In genomic region chr14:8688462-8688861, GRCm38 (mm10) we compare ENCODE assay signal across 27 mouse cellular contexts. TPM values are rescaled to one million over a fixed set of nuclear protein-coding genes. Genes with fewer than 3 reads are reported as not detected.
DNase-seq lines count a peak whose midpoint lies in the region; ATAC-seq and TF ChIP-seq lines count a peak whose summit lies in the region.
"Had no signal": no experiment of that assay in that cellular context is flagged by ENCODE, and none has a peak within 500 bp of the region (broad histone marks: within the 10 kb centered on the region; RNA-seq: fewer than 3 reads in every experiment).

No protein-coding gene starts in this region.

- no peak for TF ChIP-seq CTCF in midbrain, postnatal 0 days (IDR thresholded peaks at IDR 0.05)

- no peaks in the 10 kb centered on the region for H3K27me3 ChIP-seq in limb, embryonic 14.5 days (ENCODE audit: control insufficient read depth, insufficient read depth, low read length)
- no peaks in the 10 kb centered on the region for H3K27me3 ChIP-seq in limb, embryonic 10.5 days (ENCODE audit: low read depth, poor library complexity, severe bottlenecking)
- no peaks in the 10 kb centered on the region for H3K27me3 ChIP-seq in midbrain, postnatal 0 days (ENCODE audit: insufficient read depth, low read length)
- no peaks in the 10 kb centered on the region for H3K27me3 ChIP-seq in midbrain, embryonic 13.5 days
- H3K27me3 ChIP-seq in embryonic facial prominence, embryonic 13.5 days = no peaks in the 10 kb centered on the region
- H3K27me3 ChIP-seq: forebrain, embryonic 15.5 days; heart, embryonic 12.5 days; hindbrain, embryonic 13.5 days; neural tube, embryonic 13.5 days; Patski had no signal

- DNase-seq in embryo, embryonic 10.5 days (ENCODE audit: low spot score) = peak; percentile 9
- no peak for DNase-seq in embryo, embryonic 9.5 days (ENCODE audit: extremely low spot score)
- peak; percentile 49 for DNase-seq in limb, embryonic 14.5 days (ENCODE audit: low spot score)
- no peak for DNase-seq in limb, embryonic 10.5 days (ENCODE audit: low spot score)
- peak; percentile 12 for DNase-seq in midbrain, postnatal 0 days (ENCODE audit: low spot score)
- DNase-seq in gastrocnemius, postnatal 14 days = no peak
- DNase-seq: adrenal gland, postnatal 10 days; cerebellum, adult 11-12 months; cerebellum, postnatal 10 days; gastrocnemius, adult 2 months; heart, adult 2 months; heart, postnatal 4 days; kidney, adult 11 months; kidney, postnatal 36 days; left cerebral cortex, postnatal 4 days; liver; right cerebral cortex, postnatal 4 days had no signal

- H3K36me3 ChIP-seq in limb, embryonic 14.5 days (ENCODE audit: control insufficient read depth, insufficient read depth, low read length) = no peaks in the 10 kb centered on the region
- H3K36me3 ChIP-seq in limb, embryonic 10.5 days = no peaks in the 10 kb centered on the region
- H3K36me3 ChIP-seq in midbrain, postnatal 0 days (ENCODE audit: insufficient read depth, low read length) = no peaks in the 10 kb centered on the region
- H3K36me3 ChIP-seq in midbrain, embryonic 13.5 days = no peaks in the 10 kb centered on the region
- H3K36me3 ChIP-seq in embryonic facial prominence, embryonic 13.5 days = no peaks in the 10 kb centered on the region
- H3K36me3 ChIP-seq: forebrain, embryonic 15.5 days; G1E; heart, embryonic 12.5 days; hindbrain, embryonic 13.5 days; neural tube, embryonic 13.5 days had no signal

- no peaks in the 10 kb centered on the region for H3K9me3 ChIP-seq in limb, embryonic 14.5 days (ENCODE audit: control insufficient read depth, low read length)
- no peaks in the 10 kb centered on the region for H3K9me3 ChIP-seq in limb, embryonic 10.5 days (replicated peaks)
- no peaks in the 10 kb centered on the region for H3K9me3 ChIP-seq in midbrain, postnatal 0 days (ENCODE audit: low read length)
- no peaks in the 10 kb centered on the region for H3K9me3 ChIP-seq in midbrain, embryonic 13.5 days
- no peaks in the 10 kb centered on the region for H3K9me3 ChIP-seq in embryonic facial prominence, embryonic 13.5 days
- H3K9me3 ChIP-seq: forebrain, embryonic 15.5 days; G1E; heart, embryonic 12.5 days; neural tube, embryonic 13.5 days had no signal

- no peak for TF ChIP-seq POLR2A in limb, embryonic 14.5 days (IDR thresholded peaks at IDR 0.05; ENCODE audit: borderline replicate concordance, extremely low read depth, insufficient read depth, insufficient read length)

- no peak overlapping the region for H3K27ac ChIP-seq in limb, embryonic 14.5 days (replicated peaks; ENCODE audit: low read depth, low read length)
- H3K27ac ChIP-seq in limb, embryonic 10.5 days = no peak overlapping the region
- no peak overlapping the region for H3K27ac ChIP-seq in midbrain, postnatal 0 days (ENCODE audit: low read depth, low read length)
- no peak overlapping the region for H3K27ac ChIP-seq in midbrain, embryonic 13.5 days
- no peak overlapping the region for H3K27ac ChIP-seq in embryonic facial prominence, embryonic 13.5 days
- H3K27ac ChIP-seq: forebrain, embryonic 15.5 days; gastrocnemius, adult 2 months; heart, adult 2 months; hindbrain, embryonic 13.5 days; liver, embryonic 14.5 days; neural tube, embryonic 13.5 days had no signal

- intact Hi-C loops in gastrocnemius, postnatal 14 days (cut with DNase I; ENCODE audit: low total_unique reads) = no loop called here

- no peak for ATAC-seq in limb, embryonic 14.5 days (ENCODE audit: low FRiP score, low read depth)
- ATAC-seq in midbrain, postnatal 0 days (ENCODE audit: low FRiP score) = no peak
- no peak; the same call in 1 of the 2 replicates for ATAC-seq in midbrain, embryonic 13.5 days
- ATAC-seq in embryonic facial prominence, embryonic 13.5 days (ENCODE audit: insufficient number of reproducible peaks, insufficient read depth, low FRiP score, low TSS enrichment, low read depth) = peak; percentile 79; the same call in 1 of the 2 replicates
- ATAC-seq: forebrain, embryonic 15.5 days; lung, postnatal 0 days; Patski had no signal

- no peak overlapping the region for H3K9ac ChIP-seq in limb, embryonic 14.5 days (ENCODE audit: low read depth, low read length, severe bottlenecking)
- H3K9ac ChIP-seq in midbrain, postnatal 0 days (replicated peaks; ENCODE audit: low read length, poor library complexity, severe bottlenecking) = no peak overlapping the region
- H3K9ac ChIP-seq in midbrain, embryonic 13.5 days (replicated peaks) = no peak overlapping the region
- H3K9ac ChIP-seq in embryonic facial prominence, embryonic 13.5 days = no peak overlapping the region
- H3K9ac ChIP-seq: forebrain, embryonic 15.5 days; heart, embryonic 12.5 days; hindbrain, embryonic 13.5 days; liver, embryonic 14.5 days; neural tube, embryonic 13.5 days had no signal

- 77% methylated on average over 1 of the region's 1 CpGs for WGBS in limb, embryonic 14.5 days
- WGBS in limb, embryonic 10.5 days = 96% methylated on average over 1 of the region's 1 CpGs
- 66% methylated on average over 1 of the region's 1 CpGs for WGBS in midbrain, postnatal 0 days
- WGBS in midbrain, embryonic 13.5 days = 57% methylated on average over 1 of the region's 1 CpGs
- 61% methylated on average over 1 of the region's 1 CpGs for WGBS in embryonic facial prominence, embryonic 13.5 days

- H3K4me3 ChIP-seq in limb, embryonic 14.5 days (replicated peaks; ENCODE audit: low read length) = no peak overlapping the region
- H3K4me3 ChIP-seq in limb, embryonic 10.5 days = no peak overlapping the region
- no peak overlapping the region for H3K4me3 ChIP-seq in midbrain, postnatal 0 days (ENCODE audit: low read depth, low read length)
- no peak overlapping the region for H3K4me3 ChIP-seq in midbrain, embryonic 13.5 days (replicated peaks)
- no peak overlapping the region for H3K4me3 ChIP-seq in embryonic facial prominence, embryonic 13.5 days
- H3K4me3 ChIP-seq: forebrain, embryonic 15.5 days; gastrocnemius, adult 2 months; heart, adult 2 months; heart, embryonic 12.5 days; hindbrain, embryonic 13.5 days; neural tube, embryonic 13.5 days had no signal

- H3K4me1 ChIP-seq in limb, embryonic 14.5 days (ENCODE audit: control insufficient read depth, insufficient read depth, low read length) = no peaks in the 10 kb centered on the region
- H3K4me1 ChIP-seq in limb, embryonic 10.5 days = no peaks in the 10 kb centered on the region
- no peaks in the 10 kb centered on the region for H3K4me1 ChIP-seq in midbrain, postnatal 0 days (ENCODE audit: insufficient read depth, low read length)
- H3K4me1 ChIP-seq in midbrain, embryonic 13.5 days (replicated peaks) = no peaks in the 10 kb centered on the region
- no peaks in the 10 kb centered on the region for H3K4me1 ChIP-seq in embryonic facial prominence, embryonic 13.5 days
- H3K4me1 ChIP-seq: forebrain, embryonic 15.5 days; heart, embryonic 12.5 days; hindbrain, embryonic 13.5 days; neural tube, embryonic 13.5 days had no signal

- no peak overlapping the region for H3K4me2 ChIP-seq in limb, embryonic 14.5 days (replicated peaks; ENCODE audit: low read depth, low read length, severe bottlenecking)
- no peak overlapping the region for H3K4me2 ChIP-seq in midbrain, postnatal 0 days (ENCODE audit: low read depth, low read length, poor library complexity, severe bottlenecking)
- no peak overlapping the region for H3K4me2 ChIP-seq in midbrain, embryonic 13.5 days (replicated peaks)
- H3K4me2 ChIP-seq in embryonic facial prominence, embryonic 13.5 days = no peak overlapping the region
- H3K4me2 ChIP-seq: forebrain, embryonic 15.5 days; heart, embryonic 12.5 days; hindbrain, embryonic 13.5 days; neural tube, embryonic 13.5 days had no signal

RNA-seq across cellular contexts. Expression of gene 4930452B06Rik, which starts 22.4 kb away (rescaled TPM):
- polyA plus RNA-seq in limb, embryonic 14.5 days (2012; rRNA removed) = 2.2 and 2.7 TPM in 2 replicates
- 5.0 and 5.4 TPM in 2 replicates for polyA plus RNA-seq in limb, embryonic 14.5 days (2014; fragmentation: Nextera tagmentation; extraction: Ambion mirVana)
- polyA plus RNA-seq in limb, embryonic 10.5 days (2016; fragmentation: Nextera tagmentation; extraction: Ambion mirVana) = 9.5 and 11.3 TPM in 2 replicates
- total RNA-seq in midbrain, postnatal 0 days (2014; rRNA removed) = 10.2 and 11.3 TPM in 2 replicates
- 9.1 and 9.5 TPM in 2 replicates for polyA plus RNA-seq in midbrain, postnatal 0 days (2015; fragmentation: Nextera tagmentation; extraction: Ambion mirVana)
- 4.6 and 5.7 TPM in 2 replicates for polyA plus RNA-seq in midbrain, embryonic 13.5 days (2015; fragmentation: Nextera tagmentation; extraction: Ambion mirVana)
- polyA plus RNA-seq in embryonic facial prominence, embryonic 13.5 days (2015; fragmentation: Nextera tagmentation; extraction: Ambion mirVana) = 6.2 and 6.7 TPM in 2 replicates
- total RNA-seq in gastrocnemius, postnatal 14 days (2021) = under 1 TPM; 0.55 to 0.62 TPM
- polyA plus RNA-seq: G1E had no signal

Comparison
In these comparisons a context has a peak if more than half of its experiments do, and no peak if none do; other contexts are left out.
1. DNase-seq: peak in embryo, embryonic 10.5 days (single experiment), limb, embryonic 14.5 days (single experiment) and midbrain, postnatal 0 days (single experiment); none in embryo, embryonic 9.5 days (single experiment), limb, embryonic 10.5 days (single experiment) and gastrocnemius, postnatal 14 days (single experiment).